Mouse (Mus musculus): Measurements from ENCODE around the gene Ncoa7. TPM values are rescaled to one million over a fixed set of nuclear protein-coding genes. Genes with fewer than 3 reads are reported as not detected.

Ncoa7 gene
- polyA plus RNA-seq, 1 experiment from 2014 or later = 10.6 TPM

DNA sequence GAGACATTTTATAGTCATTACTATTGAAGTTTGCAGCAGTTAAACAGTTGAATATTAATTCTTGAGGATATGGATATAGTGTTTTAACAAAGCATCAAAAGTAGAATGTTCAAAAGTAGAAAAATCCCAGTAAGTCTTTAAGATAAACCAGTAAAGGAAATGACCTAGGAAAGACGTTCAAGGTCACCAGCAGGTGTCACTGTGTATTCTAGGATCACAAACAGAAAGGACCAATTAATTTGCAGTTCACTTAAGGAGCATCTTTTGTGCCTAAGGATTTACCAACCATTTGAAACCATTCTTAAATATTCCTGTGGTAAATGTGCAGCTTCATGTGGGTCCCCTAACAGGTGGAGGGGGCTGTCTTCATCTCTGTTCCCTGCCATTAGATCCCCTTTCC, 35.1 kb upstream of the Ncoa7 start:
- H3K9me3 ChIP-seq (ENCODE audit: control insufficient read depth, low read length) = no peaks in the 10 kb centered on the region
- ATAC-seq (ENCODE audit: low read depth) (no peak), DNase-seq (ENCODE audit: low spot score) (no peak)
- H3K27ac ChIP-seq (replicated peaks; ENCODE audit: low read depth, low read length) = no peak overlapping the region
- H3K4me2 ChIP-seq (ENCODE audit: low read depth, low read length) = no peak overlapping the region
- H3K36me3 ChIP-seq (ENCODE audit: control insufficient read depth, insufficient read depth, low read length) = no peaks in the 10 kb centered on the region
- no peak overlapping the region for H3K9ac ChIP-seq (ENCODE audit: low read depth, low read length)
- peaks cover 17% of the 10 kb centered on the region for H3K27me3 ChIP-seq (replicated peaks; ENCODE audit: control insufficient read depth, insufficient read depth, low read length)
- peaks cover 2% of the 10 kb centered on the region; the same call in 1 of the 2 replicates for H3K4me1 ChIP-seq (ENCODE audit: control insufficient read depth, insufficient read depth, low read length)
- no peak overlapping the region for H3K4me3 ChIP-seq (ENCODE audit: low read depth, low read length)
- 0% methylated on average over 1 of the region's 1 CpGs for WGBS

DNA sequence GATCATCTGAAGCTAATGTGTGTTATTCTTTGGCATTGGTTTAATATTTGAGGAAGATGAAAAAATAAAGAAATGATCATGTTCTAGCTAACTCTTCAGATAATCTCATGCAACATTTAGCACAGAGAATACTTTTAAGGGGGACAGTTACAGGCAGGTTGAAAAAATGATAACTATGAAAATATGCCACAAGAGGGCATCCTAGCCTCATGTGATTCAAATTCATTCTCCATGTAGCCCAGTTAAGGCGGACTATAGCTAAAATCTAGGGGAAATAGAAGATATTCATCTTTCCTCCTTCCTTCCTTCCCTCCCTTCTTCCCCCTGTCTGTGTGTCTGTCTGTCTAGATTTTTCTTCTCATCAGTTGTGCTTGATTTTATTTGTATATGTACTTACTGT, 21.9 kb upstream of the Ncoa7 start:
- no peaks in the 10 kb centered on the region for H3K27me3 ChIP-seq (replicated peaks; ENCODE audit: control insufficient read depth, insufficient read depth, low read length)
- no peaks in the 10 kb centered on the region for H3K36me3 ChIP-seq (ENCODE audit: control insufficient read depth, insufficient read depth, low read length)
- no peaks in the 10 kb centered on the region for H3K4me1 ChIP-seq (ENCODE audit: control insufficient read depth, insufficient read depth, low read length)
- H3K27ac ChIP-seq (replicated peaks; ENCODE audit: low read depth, low read length) = no peak overlapping the region
- 13% methylated on average over 1 of the region's 1 CpGs for WGBS
- no peak overlapping the region for H3K9ac ChIP-seq (ENCODE audit: low read depth, low read length)
- no peak overlapping the region for H3K4me3 ChIP-seq (ENCODE audit: low read depth, low read length)
- 0 out of 2 replicates have a peak, but pooled peaks have one; percentile 26 for ATAC-seq (ENCODE audit: low read depth)
- peak; percentile 73 for DNase-seq (ENCODE audit: low spot score)
- no peaks in the 10 kb centered on the region for H3K9me3 ChIP-seq (ENCODE audit: control insufficient read depth, low read length)
- no peak overlapping the region for H3K4me2 ChIP-seq (ENCODE audit: low read depth, low read length)

- peak; percentile 97 for ATAC-seq (ENCODE audit: low read depth)
- 6% methylated on average over 11 of the region's 11 CpGs for WGBS
These were observed 7.8 kb upstream of the Ncoa7 start for GRCm38 (mm10) chr10:30810967-30811293.

DNA sequence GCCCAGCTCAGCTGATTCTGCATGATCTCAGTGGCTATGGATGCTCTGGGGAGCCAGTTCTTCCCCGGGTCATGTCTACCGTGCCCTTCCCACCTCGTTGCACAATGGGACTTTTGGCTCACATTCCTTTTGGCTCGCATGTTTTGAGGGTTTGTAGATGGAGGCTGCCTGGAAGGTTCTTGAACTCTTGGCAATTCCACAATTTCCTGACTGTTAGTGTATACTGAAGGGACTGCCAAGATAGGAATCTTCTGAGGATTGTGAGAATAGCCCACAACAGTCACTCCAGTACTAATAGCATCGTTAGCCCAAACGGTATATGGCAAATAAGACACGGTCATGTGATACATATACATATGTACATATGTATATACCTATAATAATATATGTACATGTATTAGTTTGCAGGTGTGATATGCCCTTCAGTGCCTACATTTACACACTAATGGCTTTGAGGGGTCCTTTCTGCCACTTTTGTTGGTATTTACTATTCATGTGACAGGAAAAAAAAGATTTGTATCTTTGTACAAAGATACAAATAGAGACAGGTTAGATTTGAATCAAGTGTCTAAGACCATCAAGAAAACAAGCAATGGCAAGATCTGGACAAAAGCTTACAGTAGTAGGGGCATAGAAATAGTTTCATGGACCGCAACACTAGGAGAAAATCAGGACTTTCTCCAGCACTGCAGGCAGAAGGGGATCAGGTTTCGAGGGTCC, 7.3 kb upstream of the Ncoa7 start:
- Histone ChIP-seq H3K4me2 (ENCODE audit: low read depth, low read length) (peak overlapping the region; percentile 52), H3K4me1 (ENCODE audit: control insufficient read depth, insufficient read depth, low read length) (no peaks in the 10 kb centered on the region), H3K27me3 (replicated peaks; ENCODE audit: control insufficient read depth, insufficient read depth, low read length) (no peaks in the 10 kb centered on the region), H3K9me3 (ENCODE audit: control insufficient read depth, low read length) (no peaks in the 10 kb centered on the region), H3K9ac (ENCODE audit: low read depth, low read length) (0 out of 2 replicates have a peak overlapping the region, but pooled peaks have one; percentile 41), H3K4me3 (ENCODE audit: low read depth, low read length) (peak overlapping the region; percentile 45), H3K27ac (replicated peaks; ENCODE audit: low read depth, low read length) (no peak overlapping the region), H3K36me3 (ENCODE audit: control insufficient read depth, insufficient read depth, low read length) (no peaks in the 10 kb centered on the region)
- WGBS = 28% methylated on average over 9 of the region's 9 CpGs
- DNase-seq (ENCODE audit: low spot score) = peak; percentile 9
- ATAC-seq (ENCODE audit: low read depth) = peak; percentile 37; the same call in 1 of the 2 replicates

More at GRCm38 (mm10) chr10:30810967-30811293, 7.8 kb upstream of the Ncoa7 start:
- H3K4me1 ChIP-seq (ENCODE audit: control insufficient read depth, insufficient read depth, low read length) = no peaks in the 10 kb centered on the region
- H3K9ac ChIP-seq (ENCODE audit: low read depth, low read length) = 0 out of 2 replicates have a peak overlapping the region, but pooled peaks have one; percentile 41
- H3K27ac ChIP-seq (replicated peaks; ENCODE audit: low read depth, low read length) = no peak overlapping the region
- H3K4me2 ChIP-seq (ENCODE audit: low read depth, low read length) = peak overlapping the region; percentile 52
- no peaks in the 10 kb centered on the region for H3K27me3 ChIP-seq (replicated peaks; ENCODE audit: control insufficient read depth, insufficient read depth, low read length)
- H3K36me3 ChIP-seq (ENCODE audit: control insufficient read depth, insufficient read depth, low read length) = no peaks in the 10 kb centered on the region
- no peaks in the 10 kb centered on the region for H3K9me3 ChIP-seq (ENCODE audit: control insufficient read depth, low read length)
- peak; percentile 93 for DNase-seq (ENCODE audit: low spot score)
- H3K4me3 ChIP-seq (ENCODE audit: low read depth, low read length) = peak overlapping the region; percentile 45

GRCm38 (mm10) chr10:30803587-30804253, 594 bp upstream of the Ncoa7 start:
- ATAC-seq (ENCODE audit: low read depth) (no peak), DNase-seq (ENCODE audit: low spot score) (peak; percentile 9)
- peak overlapping the region; percentile 75 for H3K4me3 ChIP-seq (ENCODE audit: low read depth, low read length)
- no peaks in the 10 kb centered on the region for H3K4me1 ChIP-seq (ENCODE audit: control insufficient read depth, insufficient read depth, low read length)
- peak overlapping the region; percentile 69 for H3K4me2 ChIP-seq (ENCODE audit: low read depth, low read length)
- no peaks in the 10 kb centered on the region for H3K9me3 ChIP-seq (ENCODE audit: control insufficient read depth, low read length)
- peak overlapping the region; percentile 87 for H3K9ac ChIP-seq (ENCODE audit: low read depth, low read length)
- H3K27me3 ChIP-seq (replicated peaks; ENCODE audit: control insufficient read depth, insufficient read depth, low read length) = no peaks in the 10 kb centered on the region
- WGBS = 35% methylated on average over 7 of the region's 7 CpGs
- peak overlapping the region; percentile 95 for H3K27ac ChIP-seq (replicated peaks; ENCODE audit: low read depth, low read length)
- H3K36me3 ChIP-seq (ENCODE audit: control insufficient read depth, insufficient read depth, low read length) = no peaks in the 10 kb centered on the region

GRCm38 (mm10) chr10:30802033-30802432, 1.1 kb downstream of the Ncoa7 start:
- Histone ChIP-seq H3K4me2 (ENCODE audit: low read depth, low read length) (peak overlapping the region; percentile 69), H3K4me1 (ENCODE audit: control insufficient read depth, insufficient read depth, low read length) (no peaks in the 10 kb centered on the region), H3K9ac (ENCODE audit: low read depth, low read length) (peak overlapping the region; percentile 87), H3K4me3 (ENCODE audit: low read depth, low read length) (peak overlapping the region; percentile 75), H3K9me3 (ENCODE audit: control insufficient read depth, low read length) (no peaks in the 10 kb centered on the region), H3K27ac (replicated peaks; ENCODE audit: low read depth, low read length) (peak overlapping the region; percentile 95; the same call in 1 of the 2 replicates), H3K27me3 (replicated peaks; ENCODE audit: control insufficient read depth, insufficient read depth, low read length) (no peaks in the 10 kb centered on the region), H3K36me3 (ENCODE audit: control insufficient read depth, insufficient read depth, low read length) (no peaks in the 10 kb centered on the region)
- DNase-seq (ENCODE audit: low spot score) (peak; percentile 31), ATAC-seq (ENCODE audit: low read depth) (no peak)
- WGBS = 6% methylated on average over 8 of the region's 8 CpGs

DNA sequence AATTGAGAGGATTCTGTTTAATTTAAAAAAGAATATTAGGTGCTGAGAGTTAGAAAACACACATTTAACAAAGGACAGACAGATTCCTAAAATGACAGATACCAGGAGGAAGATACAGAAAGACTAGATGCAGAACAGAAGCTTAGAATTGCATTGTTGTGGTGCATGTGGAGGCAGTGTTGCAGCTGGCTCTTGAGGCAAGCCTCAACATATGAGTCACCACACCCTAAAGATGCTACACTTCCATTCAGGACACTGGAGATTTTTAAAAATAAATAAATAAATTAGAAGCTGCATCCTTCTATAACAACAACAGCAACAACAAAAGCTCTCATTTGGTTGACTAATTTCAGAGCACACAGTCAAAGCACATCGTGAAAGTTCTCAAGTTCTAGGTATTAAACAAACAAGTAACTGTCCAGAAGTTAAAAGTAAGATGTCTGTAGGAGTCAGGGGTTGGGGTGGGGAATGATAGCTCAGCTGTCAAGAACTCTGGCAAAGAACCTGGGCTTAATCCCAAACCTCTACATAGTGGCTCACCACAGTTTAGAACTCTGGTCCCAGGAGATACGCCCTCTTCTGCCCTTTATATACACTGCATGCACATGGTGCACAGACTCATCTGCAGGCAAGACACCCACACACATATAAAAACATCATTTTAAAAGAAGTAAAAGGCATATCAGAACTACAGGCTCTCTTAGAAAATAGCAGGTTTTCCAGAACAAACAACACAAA, 3.2 kb downstream of the Ncoa7 start:
- 93% methylated on average over 2 of the region's 2 CpGs for WGBS
- no peak for ATAC-seq (ENCODE audit: low read depth)

DNA sequence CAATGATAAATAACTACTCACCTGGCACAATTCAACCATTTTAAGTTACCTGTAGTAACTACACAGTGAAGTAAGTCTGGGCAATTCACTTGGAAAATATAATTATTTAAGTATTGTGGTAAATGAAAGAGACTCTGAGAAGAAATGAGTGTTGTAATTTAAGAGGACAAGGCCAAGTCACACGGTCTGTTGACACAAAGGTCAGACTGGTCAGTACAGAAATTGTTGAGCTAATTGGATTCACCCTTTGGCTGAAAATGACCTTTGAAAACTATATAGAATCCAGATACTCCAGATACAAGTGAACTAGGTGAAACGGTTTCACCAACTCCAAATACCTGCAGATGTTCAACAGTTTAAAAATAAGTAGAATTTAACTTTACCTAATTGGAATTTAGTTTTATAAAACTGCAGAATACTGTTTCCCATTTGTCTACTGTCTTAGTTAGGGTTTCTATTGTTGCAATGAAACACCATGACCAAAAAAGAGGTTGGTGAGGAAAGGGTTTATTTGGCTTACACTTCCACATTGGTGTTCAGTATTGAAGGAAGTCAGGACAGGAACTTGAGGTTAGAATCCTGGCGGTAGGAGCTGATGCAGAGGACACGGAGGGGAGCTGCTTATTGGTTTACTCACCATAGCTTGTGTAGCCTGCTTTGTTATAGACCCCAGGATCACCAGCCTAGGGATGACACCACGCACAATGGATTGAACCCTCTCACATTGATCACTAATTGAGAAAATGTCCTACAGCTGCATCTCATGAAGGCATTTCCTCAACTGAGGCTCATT, 6.5 kb downstream of the Ncoa7 start:
- WGBS = 60% methylated on average over 5 of the region's 5 CpGs
- no peak overlapping the region for H3K4me2 ChIP-seq (ENCODE audit: low read depth, low read length)
- H3K4me3 ChIP-seq (ENCODE audit: low read depth, low read length) = no peak overlapping the region
- peaks cover 7% of the 10 kb centered on the region; the same call in 1 of the 2 replicates for H3K36me3 ChIP-seq (ENCODE audit: control insufficient read depth, insufficient read depth, low read length)
- H3K4me1 ChIP-seq (ENCODE audit: control insufficient read depth, insufficient read depth, low read length) = no peaks in the 10 kb centered on the region
- no peak for DNase-seq (ENCODE audit: low spot score)
- no peaks in the 10 kb centered on the region for H3K27me3 ChIP-seq (replicated peaks; ENCODE audit: control insufficient read depth, insufficient read depth, low read length)
- H3K27ac ChIP-seq (replicated peaks; ENCODE audit: low read depth, low read length) = no peak overlapping the region
- no peak overlapping the region for H3K9ac ChIP-seq (ENCODE audit: low read depth, low read length)
- ATAC-seq (ENCODE audit: low read depth) = no peak
- 0 out of 2 replicates have a peak, but pooled peaks cover 18% of the 10 kb centered on the region for H3K9me3 ChIP-seq (ENCODE audit: control insufficient read depth, low read length)

More for the DNA sequence above, 3.2 kb downstream of the Ncoa7 start:
- DNase-seq (ENCODE audit: low spot score) = no peak
- no peak overlapping the region for H3K9ac ChIP-seq (ENCODE audit: low read depth, low read length)
- H3K4me1 ChIP-seq (ENCODE audit: control insufficient read depth, insufficient read depth, low read length) = no peaks in the 10 kb centered on the region
- no peak overlapping the region for H3K27ac ChIP-seq (replicated peaks; ENCODE audit: low read depth, low read length)
- peaks cover 3% of the 10 kb centered on the region; the same call in 1 of the 2 replicates for H3K36me3 ChIP-seq (ENCODE audit: control insufficient read depth, insufficient read depth, low read length)
- H3K9me3 ChIP-seq (ENCODE audit: control insufficient read depth, low read length) = 0 out of 2 replicates have a peak, but pooled peaks cover 6% of the 10 kb centered on the region
- no peaks in the 10 kb centered on the region for H3K27me3 ChIP-seq (replicated peaks; ENCODE audit: control insufficient read depth, insufficient read depth, low read length)
- H3K4me3 ChIP-seq (ENCODE audit: low read depth, low read length) = no peak overlapping the region
- no peak overlapping the region for H3K4me2 ChIP-seq (ENCODE audit: low read depth, low read length)

Measured in embryonic facial prominence, embryonic 14.5 days (tissue).